Mouse (Mus musculus) heart, embryonic 14.5 days (tissue): Measurements from ENCODE around the gene Clybl. TPM values are rescaled to one million over a fixed set of nuclear protein-coding genes. Genes with fewer than 3 reads are reported as not detected.

ENCODE experiments used
- ATAC-seq: fragments of 200-750 bp; cut with Nextera tagmentation; 2 replicates; pipeline ENCODE4 v1.8.0; 2017; ENCODE audit warnings: low read depth, moderate TSS enrichment; ENCODE audit not compliant: insufficient number of reproducible peaks, insufficient read depth, low FRiP score
- H3K27ac ChIP-seq, 2 experiments: fragments of 200-500 bp in 1 of 2; fragments of 300-500 bp in 1 of 2; sonication (generic) in 1 of 2; replicated peaks in 1 of 2; 2 replicates each; pipeline ENCODE4 v1.5.1; 2012 to 2014; ENCODE audit warnings: low read depth in 2 of 2, low read length in 2 of 2, control low read depth in 1 of 2, mild to moderate bottlenecking in 1 of 2, mixed read lengths in 1 of 2; ENCODE audit not compliant: control insufficient read depth in 1 of 2, insufficient read depth in 1 of 2
- H3K27me3 ChIP-seq: fragments of 300-500 bp; sonication (generic); 2 replicates; pipeline ENCODE4 v1.6.1; 2014; ENCODE audit warnings: mild to moderate bottlenecking, low read length, control low read depth; ENCODE audit not compliant: control insufficient read depth, insufficient read depth
- H3K36me3 ChIP-seq: fragments of 300-500 bp; sonication (generic); 2 replicates; pipeline ENCODE4 v1.6.1; 2014; ENCODE audit warnings: mild to moderate bottlenecking, control low read depth, low read length, mixed read lengths; ENCODE audit not compliant: control insufficient read depth, insufficient read depth
- H3K4me1 ChIP-seq, 2 experiments: fragments of 200-500 bp in 1 of 2; fragments of 300-500 bp in 1 of 2; sonication (generic) in 1 of 2; 2 replicates each; pipeline ENCODE4 v1.6.1; 2012 to 2014; ENCODE audit warnings: low read length in 2 of 2, control low read depth in 1 of 2, mixed read lengths in 1 of 2; ENCODE audit not compliant: control insufficient read depth in 2 of 2, insufficient read depth in 2 of 2
- H3K4me2 ChIP-seq: fragments of 300-500 bp; sonication (generic); 2 replicates; pipeline ENCODE4 v1.6.1; 2014; ENCODE audit warnings: mild to moderate bottlenecking, low read length
- H3K4me3 ChIP-seq, 2 experiments: fragments of 200-500 bp in 1 of 2; fragments of 300-500 bp in 1 of 2; sonication (generic) in 1 of 2; 2 replicates each; pipeline ENCODE4 v1.5.1; 2012 to 2014; ENCODE audit warnings: low read length in 2 of 2, mild to moderate bottlenecking in 2 of 2, control low read depth in 1 of 2, low read depth in 1 of 2, moderate library complexity in 1 of 2; ENCODE audit not compliant: control insufficient read depth in 1 of 2, insufficient read depth in 1 of 2
- H3K9ac ChIP-seq: fragments of 300-500 bp; sonication (generic); 2 replicates; pipeline ENCODE4 v1.6.1; 2014; ENCODE audit warnings: mild to moderate bottlenecking, low read length
- H3K9me3 ChIP-seq: fragments of 300-500 bp; sonication (generic); 2 replicates; pipeline ENCODE4 v1.6.1; 2016; ENCODE audit warnings: low read length, control low read depth; ENCODE audit not compliant: control insufficient read depth
- WGBS: fragments of 180-500 bp; shearing (Covaris S2); extraction: QIAGEN DNeasy Blood & Tissue Kit; methylation state at CpG from one replicate; pipeline ENCODE4 v1.1.7; 2014; 5-methylcytosine and 5-hydroxymethylcytosine counted together
- polyA plus RNA-seq: library from polyadenylated mRNA; unstranded; fragments of >200 nt; fragmentation: Nextera tagmentation; extraction: Ambion mirVana; gene quantifications from 2 replicates; pipeline ENCODE4 v1.2.1, GENCODE M21; 2014

The Clybl gene
- polyA plus RNA-seq, 1 experiment from 2014 or later = 100 TPM

- 47% methylated on average over 4 of the region's 4 CpGs for WGBS
- H3K4me1 ChIP-seq = no peaks in the 10 kb centered on the region
- no peaks in the 10 kb centered on the region for H3K36me3 ChIP-seq
- H3K27ac ChIP-seq = no peak overlapping the region
- H3K4me2 ChIP-seq = no peak overlapping the region
- H3K27me3 ChIP-seq = peaks cover 7% of the 10 kb centered on the region; the same call in 1 of the 2 replicates
- no peaks in the 10 kb centered on the region for H3K9me3 ChIP-seq
- no peak overlapping the region for H3K9ac ChIP-seq
- no peak overlapping the region for H3K4me3 ChIP-seq
- ATAC-seq = no peak
These were observed 234.8 kb downstream of the Clybl start for GRCm38 (mm10) chr14:122416166-122416771.

DNA sequence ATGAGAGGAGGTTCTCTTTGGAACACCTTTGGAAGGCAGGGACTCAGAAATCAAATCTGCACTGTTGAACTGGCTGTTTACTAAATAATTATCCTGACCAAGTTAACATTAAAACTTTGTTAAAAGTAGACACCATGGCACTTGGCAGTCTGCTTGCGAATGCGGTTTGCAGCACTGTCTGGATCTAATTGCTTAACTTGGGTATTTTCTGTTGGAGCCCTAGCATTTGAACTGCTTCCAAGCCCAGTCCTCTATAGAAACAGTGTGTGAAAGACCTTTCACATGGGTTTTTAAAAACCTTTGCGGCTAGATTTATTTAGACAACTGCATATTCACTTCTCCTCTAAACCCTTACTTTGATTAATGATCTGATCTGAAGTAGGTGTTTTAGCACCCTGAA lies 242.9 kb downstream of the Clybl start:
- H3K4me2 ChIP-seq = no peak overlapping the region
- no peaks in the 10 kb centered on the region for H3K27me3 ChIP-seq
- H3K36me3 ChIP-seq = no peaks in the 10 kb centered on the region
- no peak overlapping the region for H3K9ac ChIP-seq
- no peak overlapping the region for H3K4me3 ChIP-seq
- H3K27ac ChIP-seq = no peak overlapping the region
- ATAC-seq = no peak
- H3K9me3 ChIP-seq = no peaks in the 10 kb centered on the region
- no peaks in the 10 kb centered on the region for H3K4me1 ChIP-seq
- WGBS = 90% methylated on average over 3 of the region's 3 CpGs

DNA sequence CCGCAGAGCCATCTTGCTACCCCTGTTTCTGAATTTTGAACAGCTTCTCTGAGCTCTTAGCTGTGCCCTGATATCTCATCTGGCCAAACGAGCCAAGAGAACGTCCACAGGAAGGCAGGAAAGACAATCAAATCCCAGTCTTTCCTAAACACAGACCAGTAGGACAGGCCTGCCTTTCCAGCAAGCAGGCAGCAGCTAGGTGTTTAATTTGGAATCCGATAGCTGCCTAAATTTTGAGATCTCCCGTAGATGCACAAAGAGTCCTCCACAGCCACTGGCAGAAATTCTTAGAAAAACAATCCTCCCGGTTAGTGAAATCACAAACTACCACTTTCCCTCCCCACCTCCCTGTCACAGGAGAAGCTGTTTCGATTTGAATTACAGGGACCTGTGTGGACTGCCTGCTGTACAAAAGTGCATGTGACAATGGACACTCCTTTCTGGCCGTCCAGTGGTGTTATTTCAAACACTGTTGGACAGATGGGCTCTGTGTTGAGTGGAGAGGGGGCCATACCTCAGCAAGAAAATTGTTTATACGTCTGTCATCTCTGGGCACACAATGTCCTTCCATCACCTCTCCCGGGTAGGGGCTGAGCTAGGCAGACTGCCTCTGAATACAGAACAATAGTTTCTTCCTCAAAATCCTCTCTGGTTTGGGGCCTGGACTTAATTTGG lies 245.2 kb downstream of the Clybl start:
- WGBS = 56% methylated on average over 10 of the region's 10 CpGs
- no peak overlapping the region for H3K9ac ChIP-seq
- no peak overlapping the region for H3K4me2 ChIP-seq
- no peak overlapping the region for H3K27ac ChIP-seq
- no peaks in the 10 kb centered on the region for H3K27me3 ChIP-seq
- no peak for ATAC-seq
- no peaks in the 10 kb centered on the region for H3K4me1 ChIP-seq
- H3K4me3 ChIP-seq = no peak overlapping the region
- no peaks in the 10 kb centered on the region for H3K36me3 ChIP-seq
- no peaks in the 10 kb centered on the region for H3K9me3 ChIP-seq

- Histone ChIP-seq H3K4me3 (no peak overlapping the region), H3K4me2 (no peak overlapping the region), H3K27ac (no peak overlapping the region), H3K27me3 (no peaks in the 10 kb centered on the region), H3K4me1 (no peaks in the 10 kb centered on the region), H3K36me3 (no peaks in the 10 kb centered on the region), H3K9me3 (no peaks in the 10 kb centered on the region), H3K9ac (no peak overlapping the region)
- 74% methylated on average over 8 of the region's 8 CpGs for WGBS
- ATAC-seq = no peak
These were observed 245.7 kb downstream of the Clybl start for GRCm38 (mm10) chr14:122427204-122427560.

- WGBS = 87% methylated on average over 3 of the region's 3 CpGs
- H3K9me3 ChIP-seq = no peaks in the 10 kb centered on the region
- H3K4me1 ChIP-seq = no peaks in the 10 kb centered on the region
- H3K4me2 ChIP-seq = no peak overlapping the region
- no peak overlapping the region for H3K27ac ChIP-seq
- H3K4me3 ChIP-seq = no peak overlapping the region
- no peak overlapping the region for H3K9ac ChIP-seq
- H3K27me3 ChIP-seq = no peaks in the 10 kb centered on the region
- no peak for ATAC-seq
- no peaks in the 10 kb centered on the region for H3K36me3 ChIP-seq
These were observed 246.2 kb downstream of the Clybl start for GRCm38 (mm10) chr14:122427654-122428053.

GRCm38 (mm10) chr14:122432558-122432957 lies 251.1 kb downstream of the Clybl start:
- H3K4me3 ChIP-seq = no peak overlapping the region
- no peak overlapping the region for H3K27ac ChIP-seq
- H3K4me1 ChIP-seq = no peaks in the 10 kb centered on the region
- WGBS = 67% methylated on average over 3 of the region's 3 CpGs
- H3K27me3 ChIP-seq = no peaks in the 10 kb centered on the region
- no peak overlapping the region for H3K9ac ChIP-seq
- ATAC-seq = no peak
- no peaks in the 10 kb centered on the region for H3K9me3 ChIP-seq
- H3K4me2 ChIP-seq = no peak overlapping the region
- no peaks in the 10 kb centered on the region for H3K36me3 ChIP-seq

GRCm38 (mm10) chr14:122434039-122434438 lies 252.5 kb downstream of the Clybl start:
- H3K4me2 ChIP-seq = no peak overlapping the region
- whole genome bisulfite sequencing = 86% methylated on average over 10 of the region's 10 CpGs
- no peaks in the 10 kb centered on the region for H3K27me3 ChIP-seq
- no peaks in the 10 kb centered on the region for H3K9me3 ChIP-seq
- no peaks in the 10 kb centered on the region for H3K36me3 ChIP-seq
- H3K9ac ChIP-seq = no peak overlapping the region
- no peak for ATAC-seq
- no peak overlapping the region for H3K27ac ChIP-seq
- no peak overlapping the region for H3K4me3 ChIP-seq
- H3K4me1 ChIP-seq = no peaks in the 10 kb centered on the region

GRCm38 (mm10) chr14:122436850-122437249 lies 255.3 kb downstream of the Clybl start:
- 31% methylated on average over 10 of the region's 10 CpGs for WGBS
- Histone ChIP-seq H3K27ac (no peak overlapping the region), H3K4me2 (peak overlapping the region; percentile 26; the same call in 1 of the 2 replicates), H3K4me1 (no peaks in the 10 kb centered on the region), H3K9me3 (no peaks in the 10 kb centered on the region), H3K36me3 (no peaks in the 10 kb centered on the region), H3K9ac (no peak overlapping the region), H3K27me3 (no peaks in the 10 kb centered on the region), H3K4me3 (no peak overlapping the region)
- ATAC-seq = no peak
